10 mouse cellular contexts compared by ENCODE assay signal in the genomic region with DNA sequence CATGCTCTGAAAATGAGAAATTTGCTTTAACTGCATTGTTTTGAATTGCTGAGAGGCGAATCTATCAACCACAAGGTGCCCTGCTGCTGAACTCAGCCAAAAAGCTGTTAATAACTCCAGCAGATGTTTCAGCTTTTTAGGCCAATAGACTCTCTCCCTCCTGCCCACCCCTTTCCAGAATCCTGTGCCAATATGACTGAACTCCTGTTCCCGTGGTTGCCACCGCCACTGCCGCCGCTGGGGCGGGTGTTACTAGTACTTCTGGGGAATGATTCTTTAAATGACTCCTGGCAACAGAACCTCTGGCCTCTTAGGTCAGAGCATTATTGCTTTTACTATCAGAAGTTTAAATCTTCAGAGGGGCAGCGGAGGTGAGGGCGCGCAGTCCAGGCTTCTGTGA. TPM values are rescaled to one million over a fixed set of nuclear protein-coding genes. Genes with fewer than 3 reads are reported as not detected.
DNase-seq lines count a peak whose midpoint lies in the region; ATAC-seq lines count a peak whose summit lies in the region.
"Had no signal": no experiment of that assay in that cellular context is flagged by ENCODE, and none has a peak within 500 bp of the region (broad histone marks: within the 10 kb centered on the region; RNA-seq: fewer than 3 reads in every experiment).

No protein-coding gene starts in this region.

- H3K4me3 ChIP-seq in forebrain, embryonic 15.5 days, result no peak overlapping the region
- H3K4me3 ChIP-seq in forebrain, embryonic 11.5 days (ENCODE audit: low read depth, low read length), result no peak overlapping the region
- H3K4me3 ChIP-seq: neural tube, embryonic 13.5 days had no signal

- 60% methylated on average over 9 of the region's 9 CpGs for WGBS in forebrain, embryonic 15.5 days
- WGBS in forebrain, embryonic 11.5 days, result 83% methylated on average over 9 of the region's 9 CpGs

- no peak overlapping the region for H3K27ac ChIP-seq in forebrain, embryonic 15.5 days (replicated peaks)
- H3K27ac ChIP-seq in forebrain, embryonic 11.5 days (ENCODE audit: low read depth, low read length), result no peak overlapping the region

- DNase-seq in forebrain, embryonic 11.5 days (ENCODE audit: low spot score), result no peak
- peak; percentile 17 for DNase-seq in ovary, adult 18-20 months (ENCODE audit: low spot score)
- DNase-seq in ovary, postnatal 10 days (ENCODE audit: low spot score), result no peak
- DNase-seq in kidney, postnatal 14 days, result peak; percentile 4
- DNase-seq in urinary bladder, postnatal 25 days (ENCODE audit: low spot score), result no peak
- no peak for DNase-seq in urinary bladder, postnatal 36 days (ENCODE audit: low spot score in 2 of 2)
- no peak for DNase-seq in thymus, adult 18-20 months
- DNase-seq: cerebellum, postnatal 25 days had no signal

- H3K4me1 ChIP-seq in forebrain, embryonic 15.5 days, result no peaks in the 10 kb centered on the region
- no peaks in the 10 kb centered on the region for H3K4me1 ChIP-seq in forebrain, embryonic 11.5 days (replicated peaks; ENCODE audit: control insufficient read depth, insufficient read depth, low read length)

- ATAC-seq in forebrain, embryonic 15.5 days (replicated peaks), result 0 out of 2 replicates have a peak, but pooled peaks have one; percentile 60
- no peak for ATAC-seq in forebrain, embryonic 11.5 days (replicated peaks; ENCODE audit: low FRiP score)

- no peaks in the 10 kb centered on the region for H3K27me3 ChIP-seq in forebrain, embryonic 15.5 days
- no peaks in the 10 kb centered on the region for H3K27me3 ChIP-seq in forebrain, embryonic 11.5 days (ENCODE audit: control insufficient read depth, insufficient read depth, low read length)
- H3K27me3 ChIP-seq: neural tube, embryonic 13.5 days had no signal

- no peaks in the 10 kb centered on the region for H3K9me3 ChIP-seq in forebrain, embryonic 15.5 days
- H3K9me3 ChIP-seq in forebrain, embryonic 11.5 days (ENCODE audit: control insufficient read depth, low read length), result no peaks in the 10 kb centered on the region
- H3K9me3 ChIP-seq: neural tube, embryonic 13.5 days had no signal

- H3K9ac ChIP-seq in forebrain, embryonic 15.5 days (replicated peaks), result no peak overlapping the region
- no peak overlapping the region for H3K9ac ChIP-seq in forebrain, embryonic 11.5 days (ENCODE audit: low read length)
- H3K9ac ChIP-seq: neural tube, embryonic 13.5 days had no signal

- H3K36me3 ChIP-seq in forebrain, embryonic 15.5 days, result no peaks in the 10 kb centered on the region
- no peaks in the 10 kb centered on the region for H3K36me3 ChIP-seq in forebrain, embryonic 11.5 days (ENCODE audit: control insufficient read depth, insufficient read depth, low read length)
- H3K36me3 ChIP-seq: neural tube, embryonic 13.5 days had no signal

- H3K4me2 ChIP-seq in forebrain, embryonic 15.5 days (replicated peaks), result no peak overlapping the region
- H3K4me2 ChIP-seq in forebrain, embryonic 11.5 days (ENCODE audit: low read depth, low read length, severe bottlenecking), result no peak overlapping the region
- H3K4me2 ChIP-seq: neural tube, embryonic 13.5 days had no signal

RNA-seq across cellular contexts. Expression of gene Smarca2, which starts 38.7 kb away (rescaled TPM):
- 129 TPM in 2 replicates for polyA plus RNA-seq in forebrain, embryonic 15.5 days (2015; fragmentation: Nextera tagmentation; extraction: Ambion mirVana)
- 45.4 and 45.5 TPM in 2 replicates for polyA plus RNA-seq in forebrain, embryonic 11.5 days (2014; fragmentation: Nextera tagmentation; extraction: Ambion mirVana)

Comparison
In these comparisons a context has a peak if more than half of its experiments do, and no peak if none do; other contexts are left out.
1. DNase-seq: peak in ovary, adult 18-20 months (single experiment) and kidney, postnatal 14 days (single experiment); none in forebrain, embryonic 11.5 days (single experiment), ovary, postnatal 10 days (single experiment), urinary bladder, postnatal 25 days (single experiment), urinary bladder, postnatal 36 days (0 of 2) and thymus, adult 18-20 months (0 of 2).